Mouse (Mus musculus) erythroblast, embryonic 14.5 days (primary cell): ENCODE measurements around the gene Slc35b2. TPM values are rescaled to one million over a fixed set of nuclear protein-coding genes. Genes with fewer than 3 reads are reported as not detected.

Experiments
- H3K27me3 ChIP-seq: 2 replicates; pipeline ENCODE4 v1.6.1; 2012; ENCODE audit warnings: inconsistent platforms; ENCODE audit not compliant: control insufficient read depth
- H3K36me3 ChIP-seq: 2 replicates; pipeline ENCODE4 v1.6.1; 2012; ENCODE audit warnings: mild to moderate bottlenecking, inconsistent platforms; ENCODE audit not compliant: control insufficient read depth
- H3K4me1 ChIP-seq: 2 replicates; pipeline ENCODE4 v1.6.1; 2012; ENCODE audit warnings: inconsistent platforms; ENCODE audit not compliant: control insufficient read depth
- H3K4me3 ChIP-seq: replicated peaks from 2 replicates; pipeline ENCODE3; 2012; ENCODE audit warnings: moderate library complexity, mild to moderate bottlenecking, inconsistent platforms
- H3K9me3 ChIP-seq: 2 replicates; pipeline ENCODE4 v1.6.1; 2012; ENCODE audit warnings: low read length, inconsistent platforms, mixed read lengths; ENCODE audit not compliant: control insufficient read depth
- GATA1 ChIP-seq: IDR thresholded peaks from 2 replicates; pipeline ENCODE4 v1.6.1; 2012; ENCODE audit warnings: low read length, inconsistent platforms, mixed read lengths
- TAL1 ChIP-seq: IDR thresholded peaks from 3 replicates; pipeline ENCODE4 v1.6.1; 2012; ENCODE audit warnings: low read length, inconsistent platforms, mixed read lengths
- polyA plus RNA-seq: library from polyadenylated mRNA; stranded (reverse); fragments of >175 nt; gene quantifications from 2 replicates; pipeline ENCODE4 v1.2.3, GENCODE M21; 2012

Gene Slc35b2
- polyA plus RNA-seq, 1 experiment: 1.7 TPM

- H3K27me3 ChIP-seq: peaks cover 60% of the 10 kb centered on the region
- no peaks in the 10 kb centered on the region for H3K9me3 ChIP-seq
- no peak for TF ChIP-seq TAL1
- TF ChIP-seq GATA1: no peak
- H3K36me3 ChIP-seq: no peaks in the 10 kb centered on the region
- H3K4me3 ChIP-seq: no peak overlapping the region
- H3K4me1 ChIP-seq: peaks cover 11% of the 10 kb centered on the region
These were observed 6.3 kb upstream of the Slc35b2 start for GRCm38 (mm10) chr17:45557246-45557824.

GRCm38 (mm10) chr17:45557998-45558862 lies 5.4 kb upstream of the Slc35b2 start:
- no peaks in the 10 kb centered on the region for H3K9me3 ChIP-seq
- H3K4me1 ChIP-seq: peaks cover 14% of the 10 kb centered on the region
- H3K27me3 ChIP-seq: peaks cover 53% of the 10 kb centered on the region
- no peak overlapping the region for H3K4me3 ChIP-seq
- no peak for TF ChIP-seq GATA1
- no peaks in the 10 kb centered on the region for H3K36me3 ChIP-seq

- Histone ChIP-seq H3K36me3 (peaks cover under 1% of the 10 kb centered on the region; the same call in 1 of the 2 replicates), H3K9me3 (no peaks in the 10 kb centered on the region), H3K27me3 (peaks cover 41% of the 10 kb centered on the region), H3K4me3 (no peak overlapping the region), H3K4me1 (peaks cover 30% of the 10 kb centered on the region)
- no peak for TF ChIP-seq GATA1
- TF ChIP-seq TAL1: no peak
These were observed 3.7 kb upstream of the Slc35b2 start for GRCm38 (mm10) chr17:45559732-45560525.

DNA sequence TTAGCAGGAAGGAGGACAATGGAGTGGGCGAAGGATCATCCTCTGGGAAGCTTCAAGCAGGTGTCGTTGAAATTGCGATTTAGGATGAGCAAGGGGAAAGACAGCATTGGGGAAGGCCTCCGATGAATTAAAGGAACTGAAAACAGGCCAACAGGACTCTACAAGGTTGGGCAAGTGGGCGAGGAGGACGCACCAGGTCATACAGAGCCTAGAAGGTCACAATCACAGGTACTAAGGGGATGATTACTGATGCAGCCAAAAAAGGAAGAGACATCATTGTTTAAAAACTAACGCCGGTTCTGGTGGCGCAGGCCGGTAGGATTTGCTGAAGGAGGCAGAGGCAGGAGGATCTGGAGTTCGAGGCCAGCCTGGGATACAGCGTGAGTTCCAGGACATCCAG lies 458 bp upstream of the Slc35b2 start:
- peak overlapping the region; percentile 88 for H3K4me3 ChIP-seq
- H3K9me3 ChIP-seq: no peaks in the 10 kb centered on the region
- peaks cover 37% of the 10 kb centered on the region for H3K4me1 ChIP-seq
- peaks cover 8% of the 10 kb centered on the region for H3K27me3 ChIP-seq
- TF ChIP-seq GATA1 (no peak), TAL1 (no peak)
- peaks cover 31% of the 10 kb centered on the region for H3K36me3 ChIP-seq

DNA sequence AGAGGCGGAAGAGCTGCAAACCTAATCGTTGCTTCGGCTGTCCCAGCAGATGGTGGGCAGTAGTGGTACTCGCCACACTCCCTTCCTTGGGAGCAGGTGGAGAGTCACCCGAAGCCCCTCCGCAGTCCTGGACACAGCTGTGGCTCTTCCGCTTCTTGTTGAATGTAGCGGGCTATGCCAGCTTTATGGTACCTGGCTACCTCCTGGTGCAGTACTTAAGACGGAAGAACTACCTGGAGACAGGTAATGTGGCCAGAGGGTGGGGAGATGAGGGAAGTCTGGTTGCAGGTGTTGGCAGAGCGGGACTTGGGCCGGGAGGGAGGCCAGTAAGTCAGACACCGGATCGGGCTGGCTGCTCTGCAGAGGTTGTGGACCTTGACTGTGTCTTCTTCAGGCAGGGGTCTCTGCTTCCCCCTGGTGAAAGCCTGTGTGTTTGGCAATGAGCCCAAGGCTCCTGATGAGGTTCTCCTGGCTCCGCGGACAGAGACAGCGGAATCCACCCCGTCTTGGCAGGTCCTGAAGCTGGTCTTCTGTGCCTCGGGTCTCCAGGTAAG lies 934 bp downstream of the Slc35b2 start:
- Histone ChIP-seq H3K27me3 (peaks cover 3% of the 10 kb centered on the region; the same call in 1 of the 2 replicates), H3K4me1 (peaks cover 40% of the 10 kb centered on the region), H3K4me3 (peak overlapping the region; percentile 88), H3K9me3 (no peaks in the 10 kb centered on the region), H3K36me3 (peaks cover 45% of the 10 kb centered on the region)
- TF ChIP-seq GATA1 (no peak), TAL1 (no peak)

DNA sequence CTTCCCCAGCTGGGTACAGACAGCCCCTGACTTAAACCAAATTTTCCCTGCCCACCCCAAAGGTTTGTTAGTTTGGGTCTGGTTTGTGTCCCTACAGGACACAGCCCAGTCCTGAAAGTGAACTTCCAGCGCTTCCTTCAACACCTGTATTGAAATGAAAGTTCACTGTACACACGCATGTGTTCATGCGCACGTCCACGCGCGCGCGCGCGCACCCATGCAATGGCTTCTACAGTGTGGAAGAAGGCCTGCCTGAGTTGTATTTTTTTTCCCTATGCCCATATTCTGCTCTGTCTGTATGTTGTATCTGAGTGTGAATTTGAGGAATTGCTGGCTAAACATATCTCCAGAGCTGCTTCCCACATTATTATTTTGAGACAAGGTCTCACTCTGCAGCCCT lies 1.4 kb downstream of the Slc35b2 start:
- peaks cover 3% of the 10 kb centered on the region; the same call in 1 of the 2 replicates for H3K27me3 ChIP-seq
- no peaks in the 10 kb centered on the region for H3K9me3 ChIP-seq
- TF ChIP-seq GATA1 (no peak), TAL1 (no peak)
- H3K4me3 ChIP-seq: peak overlapping the region; percentile 88
- H3K36me3 ChIP-seq: peaks cover 50% of the 10 kb centered on the region
- peaks cover 44% of the 10 kb centered on the region for H3K4me1 ChIP-seq

- no peaks in the 10 kb centered on the region for H3K9me3 ChIP-seq
- no peaks in the 10 kb centered on the region for H3K27me3 ChIP-seq
- H3K36me3 ChIP-seq: peaks cover 58% of the 10 kb centered on the region
- peaks cover 48% of the 10 kb centered on the region for H3K4me1 ChIP-seq
- no peak overlapping the region for H3K4me3 ChIP-seq
- TF ChIP-seq GATA1: no peak
These were observed 2.3 kb downstream of the Slc35b2 start for GRCm38 (mm10) chr17:45566031-45566359.

DNA sequence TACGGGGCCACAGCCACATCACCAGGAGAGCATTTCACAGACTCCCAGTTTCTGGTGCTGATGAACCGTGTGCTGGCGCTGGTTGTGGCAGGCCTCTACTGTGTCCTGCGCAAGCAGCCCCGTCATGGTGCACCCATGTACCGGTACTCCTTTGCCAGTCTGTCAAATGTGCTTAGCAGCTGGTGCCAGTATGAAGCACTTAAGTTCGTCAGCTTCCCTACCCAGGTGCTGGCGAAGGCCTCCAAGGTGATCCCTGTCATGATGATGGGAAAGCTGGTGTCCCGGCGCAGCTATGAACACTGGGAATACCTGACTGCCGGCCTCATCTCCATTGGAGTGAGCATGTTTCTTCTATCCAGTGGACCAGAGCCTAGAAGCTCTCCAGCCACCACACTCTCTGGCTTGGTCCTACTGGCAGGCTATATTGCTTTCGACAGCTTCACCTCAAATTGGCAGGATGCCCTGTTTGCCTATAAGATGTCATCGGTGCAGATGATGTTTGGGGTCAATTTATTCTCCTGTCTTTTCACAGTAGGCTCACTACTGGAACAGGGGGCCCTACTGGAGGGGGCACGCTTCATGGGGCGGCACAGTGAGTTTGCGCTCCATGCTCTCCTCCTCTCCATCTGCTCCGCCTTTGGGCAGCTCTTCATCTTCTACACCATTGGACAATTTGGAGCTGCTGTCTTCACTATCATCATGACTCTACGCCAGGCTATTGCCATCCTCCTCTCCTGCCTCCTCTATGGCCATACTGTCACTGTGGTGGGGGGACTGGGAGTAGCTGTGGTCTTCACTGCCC lies 2.9 kb downstream of the Slc35b2 start:
- TF ChIP-seq GATA1 (no peak), TAL1 (no peak)
- Histone ChIP-seq H3K27me3 (no peaks in the 10 kb centered on the region), H3K4me3 (no peak overlapping the region), H3K36me3 (peaks cover 64% of the 10 kb centered on the region), H3K4me1 (peaks cover 50% of the 10 kb centered on the region), H3K9me3 (no peaks in the 10 kb centered on the region)
